Mouse (Mus musculus) T-cell, adult 2 months (primary cell): ENCODE measurements around the gene H2-Aa.
A peak's percentile ranks its signal among the peaks of the same experiment; 100 is the strongest.

ENCODE experiments used
- DNase-seq: peaks from one replicate; pipeline ENCODE4 v3.0.0; 2022; ENCODE audit warnings: low spot score

The H2-Aa gene

DNA sequence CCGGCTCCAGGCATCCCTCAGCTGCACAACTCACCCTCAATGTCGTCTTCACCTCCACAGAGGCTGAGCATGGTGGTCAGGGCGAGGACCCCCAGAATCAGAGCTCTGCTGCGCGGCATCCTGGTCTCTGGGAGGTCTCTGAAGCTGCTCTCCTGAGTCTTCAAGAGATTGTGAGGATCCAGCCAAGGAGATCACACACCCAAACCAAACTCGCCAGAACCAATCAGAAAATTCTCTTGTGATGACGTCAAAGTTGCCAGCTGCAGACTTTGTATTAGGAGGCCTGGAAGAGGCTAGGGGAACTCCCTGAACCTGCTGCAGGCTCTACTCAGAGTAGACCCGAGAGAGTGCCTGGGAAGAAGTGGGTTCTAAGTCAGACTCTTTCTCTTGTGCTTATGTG is at the start of gene H2-Aa:
Gene H2-Aa (minus strand): TSS at position 176 of the 400 bp plus-strand sequence.
- DNase-seq, result peak; percentile 88

DNA sequence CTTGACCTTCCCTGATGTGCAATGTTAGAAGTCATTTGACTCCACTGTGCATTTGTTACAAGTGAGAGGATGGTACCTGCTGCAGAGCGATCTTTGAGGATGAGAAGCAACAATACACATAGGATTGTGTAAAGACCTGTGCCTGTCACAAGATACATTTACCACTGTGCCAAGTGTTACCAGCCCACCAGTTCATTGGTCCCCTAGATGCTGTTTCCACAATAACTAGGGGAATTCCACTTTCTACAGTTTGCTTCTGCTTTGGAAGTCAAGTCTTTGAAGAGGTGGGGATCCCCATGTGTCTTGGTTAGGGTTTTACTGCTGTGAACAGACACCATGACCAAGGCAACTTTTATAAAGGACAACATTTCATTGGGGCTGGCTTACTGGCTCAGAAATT is 43.6 kb upstream of the H2-Aa start:
- no peak for DNase-seq

DNA sequence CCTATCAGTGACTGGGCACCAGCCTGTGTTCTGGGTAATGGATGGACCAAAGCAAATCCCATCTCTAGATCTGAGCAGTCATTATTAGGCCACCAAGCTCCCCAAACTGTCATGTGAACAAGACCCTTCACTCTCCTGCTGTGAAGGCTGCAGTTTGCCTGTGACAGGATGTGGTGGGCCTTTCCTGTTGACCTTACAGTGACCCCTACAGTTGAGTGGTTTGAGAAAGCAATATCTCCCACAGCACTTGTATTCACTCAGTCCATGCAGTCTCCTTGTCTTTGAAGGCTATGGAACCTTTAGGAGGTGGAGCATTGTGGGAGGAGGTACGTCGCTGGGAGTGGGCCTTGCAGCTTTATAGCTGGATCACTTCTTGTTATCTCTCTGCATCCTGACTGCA is 42.2 kb upstream of the H2-Aa start:
- DNase-seq, result peak; percentile 75

DNA sequence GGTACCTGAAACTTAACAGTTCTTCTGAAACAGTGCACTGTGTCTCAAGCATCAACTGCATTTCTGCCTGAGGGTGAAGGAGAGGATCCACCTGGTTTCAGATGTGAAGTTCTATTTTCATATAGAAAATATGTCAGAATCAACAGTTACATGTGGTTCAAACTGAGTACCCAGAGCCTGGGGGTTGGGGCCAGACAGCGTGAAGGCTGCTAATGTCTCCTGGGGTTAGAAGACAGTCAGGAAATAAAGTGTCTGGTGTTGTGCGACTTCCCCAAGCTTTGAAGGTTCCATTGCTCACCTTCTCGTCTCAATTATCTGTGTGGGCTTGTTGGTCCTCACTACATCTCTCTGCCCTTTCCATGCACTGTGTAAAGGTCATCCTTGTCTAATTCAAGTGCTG is 38.8 kb upstream of the H2-Aa start:
- DNase-seq, result no peak

DNA sequence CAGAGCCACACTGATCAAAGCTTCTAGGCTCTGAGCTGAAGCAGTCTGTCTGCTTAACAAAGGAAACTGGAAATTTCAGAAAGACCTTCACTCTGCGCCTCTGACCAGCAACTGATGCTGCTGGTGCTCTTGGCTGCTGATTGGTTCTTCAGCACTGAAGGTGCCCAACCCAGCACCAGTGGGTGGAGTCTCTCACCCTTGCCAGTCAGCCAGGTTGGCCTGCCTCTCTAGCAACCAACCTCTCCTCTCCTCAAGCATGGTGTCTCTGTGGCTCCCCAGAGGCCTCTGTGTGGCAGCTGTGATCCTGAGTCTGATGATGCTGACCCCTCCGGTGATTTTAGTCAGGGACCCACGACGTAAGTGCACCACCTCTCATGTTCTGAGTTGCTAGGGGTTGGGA is 37.8 kb upstream of the H2-Aa start, which contains the start of gene H2-Eb2:
Gene H2-Eb2 (plus strand): TSS at position 230 of the 400 bp plus-strand sequence.
- peak; percentile 38 for DNase-seq

DNA sequence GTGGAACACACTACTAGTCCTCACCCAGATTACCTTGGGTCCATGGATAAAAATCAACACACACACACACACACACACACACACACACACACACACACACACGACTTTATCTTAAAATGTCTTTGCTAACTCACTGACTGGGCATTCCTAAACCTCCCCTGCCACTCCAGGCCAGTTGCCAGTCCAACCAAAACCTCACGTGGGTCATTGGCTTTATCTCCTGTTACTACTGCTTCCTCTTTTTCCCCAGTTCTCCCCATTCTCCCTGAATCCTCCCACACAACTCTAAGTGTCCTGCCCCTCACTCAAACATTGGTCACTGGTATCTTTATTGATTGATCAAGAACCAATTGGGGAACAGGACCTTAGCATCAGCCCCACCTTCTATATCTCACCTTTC is 29.7 kb upstream of the H2-Aa start:
- DNase-seq, result no peak

DNA sequence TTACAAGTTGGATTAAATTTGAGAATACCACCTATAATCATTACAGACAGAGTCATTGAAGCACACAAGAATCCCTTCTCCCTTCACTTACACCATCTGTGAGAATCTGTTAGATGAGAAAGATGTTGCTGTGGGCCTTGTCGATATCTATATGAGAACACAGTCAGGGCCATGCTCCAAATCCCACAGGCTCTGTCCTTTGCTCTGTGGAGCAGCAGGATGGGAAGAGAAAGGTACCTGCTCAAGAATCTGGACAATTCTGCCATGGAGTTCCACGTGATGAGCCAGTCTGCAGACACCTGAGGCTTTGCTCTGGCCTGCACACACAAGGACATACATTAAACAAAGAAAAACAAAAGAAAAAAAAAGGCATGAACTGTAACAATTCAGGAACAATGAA is 29.1 kb upstream of the H2-Aa start:
- DNase-seq, result no peak

DNA sequence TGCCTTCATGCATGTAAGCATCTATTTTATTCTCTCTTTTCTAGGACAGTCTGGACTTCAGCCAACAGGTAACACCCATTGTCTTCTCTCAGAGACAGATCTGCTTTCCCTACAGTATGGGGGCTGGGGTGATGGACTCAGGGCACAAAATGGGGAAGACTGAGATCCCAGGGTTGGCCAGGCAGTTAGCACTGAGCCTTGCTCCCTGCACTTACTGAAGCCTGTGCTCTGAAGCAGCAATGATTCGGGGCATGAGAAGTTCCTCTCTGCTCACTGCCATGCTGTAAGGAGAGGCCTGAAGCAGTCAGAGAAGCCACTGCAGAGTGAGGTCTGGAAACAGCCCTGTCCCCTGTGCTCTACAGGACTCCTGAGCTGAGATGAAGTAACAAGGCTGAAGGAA is 27.9 kb upstream of the H2-Aa start:
- no peak for DNase-seq

DNA sequence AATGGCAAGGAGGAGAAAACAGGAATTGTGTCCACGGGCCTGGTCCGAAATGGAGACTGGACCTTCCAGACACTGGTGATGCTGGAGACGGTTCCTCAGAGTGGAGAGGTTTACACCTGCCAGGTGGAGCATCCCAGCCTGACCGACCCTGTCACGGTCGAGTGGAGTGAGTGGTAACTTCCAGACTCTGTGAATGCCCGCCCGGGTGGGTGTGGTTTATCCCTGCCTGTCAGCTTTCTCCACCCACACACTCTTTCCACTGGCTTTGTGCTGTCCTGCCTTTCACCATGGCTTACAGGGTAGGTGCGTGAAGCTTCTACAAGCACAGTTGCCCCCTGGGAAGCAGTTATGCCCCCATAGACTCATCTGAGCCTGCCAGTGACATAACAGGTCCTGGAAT is 26.7 kb upstream of the H2-Aa start:
- no peak for DNase-seq

DNA sequence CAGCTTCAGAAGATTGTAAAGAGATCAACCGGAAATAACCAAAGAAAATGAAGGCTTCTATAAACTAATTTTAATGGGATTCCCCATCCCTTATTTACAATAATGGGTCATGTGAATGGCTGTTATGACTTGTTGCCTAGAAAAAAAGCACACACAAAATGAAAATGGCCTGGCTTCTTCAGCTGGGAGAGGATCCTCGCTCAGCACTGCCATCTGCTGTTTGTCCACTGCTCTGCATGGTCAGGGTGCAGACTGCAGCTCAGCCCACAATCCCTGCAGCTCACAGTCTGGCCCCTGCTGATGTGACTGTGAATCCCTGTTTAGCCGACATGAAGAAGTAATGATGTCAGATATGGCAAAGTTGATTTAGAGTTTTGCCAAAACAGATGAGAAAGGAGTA is 25.8 kb upstream of the H2-Aa start:
- peak; percentile 81 for DNase-seq

DNA sequence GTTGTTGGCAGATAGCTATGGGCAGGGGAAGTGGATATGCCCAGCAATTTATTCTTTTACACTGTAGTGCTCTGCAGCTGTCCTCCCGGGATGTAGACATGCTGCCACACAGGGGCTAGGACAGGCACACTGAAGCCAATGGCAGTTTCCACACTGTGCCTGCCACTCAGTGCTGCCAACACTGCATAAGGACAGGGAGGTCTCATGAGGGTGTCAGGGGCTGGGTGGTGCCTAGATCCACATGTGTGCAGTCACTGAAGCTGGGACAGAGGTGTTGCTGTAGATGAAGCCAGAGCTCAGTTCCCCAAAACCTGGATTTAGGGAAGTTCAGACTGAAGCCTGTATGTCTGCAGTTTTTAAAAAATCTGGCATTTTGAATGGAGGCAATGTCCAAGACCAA is 24.6 kb upstream of the H2-Aa start:
- DNase-seq, result no peak

DNA sequence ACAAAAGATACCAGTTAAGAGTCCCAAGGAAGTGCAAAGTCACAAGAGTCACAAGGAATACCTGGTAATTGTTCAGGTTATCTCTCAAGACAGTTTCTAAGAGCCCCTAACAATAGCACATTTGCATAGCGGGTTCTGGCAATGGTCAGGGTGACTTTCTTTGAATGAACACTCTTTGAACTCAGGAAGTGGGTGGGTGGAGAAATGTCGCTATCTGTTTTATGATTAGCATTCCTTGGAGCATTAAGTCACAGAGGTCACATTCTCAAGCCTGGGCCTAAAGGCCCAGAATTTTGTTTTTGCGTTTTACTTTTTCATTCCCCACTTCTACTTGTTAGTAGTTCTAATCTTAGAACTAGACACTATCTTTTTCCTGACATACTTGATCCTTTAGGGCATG is 22.9 kb upstream of the H2-Aa start:
- peak; percentile 40 for DNase-seq

DNA sequence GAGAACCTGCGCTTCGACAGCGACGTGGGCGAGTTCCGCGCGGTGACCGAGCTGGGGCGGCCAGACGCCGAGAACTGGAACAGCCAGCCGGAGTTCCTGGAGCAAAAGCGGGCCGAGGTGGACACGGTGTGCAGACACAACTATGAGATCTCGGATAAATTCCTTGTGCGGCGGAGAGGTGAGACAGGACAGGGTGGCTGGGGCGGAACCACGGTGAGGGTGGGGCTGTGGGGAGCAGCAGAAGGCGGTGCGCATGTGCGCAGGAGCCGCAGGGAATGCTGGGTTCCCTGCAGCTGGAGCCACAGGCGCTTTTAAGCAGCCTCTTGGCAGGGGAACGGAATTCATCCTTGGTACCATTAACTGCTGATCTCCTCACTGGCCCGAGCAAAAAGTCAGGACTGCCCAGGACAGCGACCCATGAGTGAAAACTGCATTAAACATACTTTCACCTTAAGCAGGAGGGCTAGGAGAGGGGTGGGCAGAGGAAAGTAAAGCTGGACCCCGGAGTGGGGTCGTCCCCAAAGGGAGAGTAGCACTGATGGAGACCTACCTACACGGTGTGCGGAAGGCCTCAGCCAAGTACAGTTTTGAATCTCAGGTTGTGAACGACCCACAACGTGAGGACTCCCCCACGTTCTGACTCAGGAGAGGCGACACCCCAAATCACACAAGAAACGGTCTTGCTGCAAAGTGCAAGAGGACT is 22.2 kb upstream of the H2-Aa start:
- peak; percentile 65 for DNase-seq

DNA sequence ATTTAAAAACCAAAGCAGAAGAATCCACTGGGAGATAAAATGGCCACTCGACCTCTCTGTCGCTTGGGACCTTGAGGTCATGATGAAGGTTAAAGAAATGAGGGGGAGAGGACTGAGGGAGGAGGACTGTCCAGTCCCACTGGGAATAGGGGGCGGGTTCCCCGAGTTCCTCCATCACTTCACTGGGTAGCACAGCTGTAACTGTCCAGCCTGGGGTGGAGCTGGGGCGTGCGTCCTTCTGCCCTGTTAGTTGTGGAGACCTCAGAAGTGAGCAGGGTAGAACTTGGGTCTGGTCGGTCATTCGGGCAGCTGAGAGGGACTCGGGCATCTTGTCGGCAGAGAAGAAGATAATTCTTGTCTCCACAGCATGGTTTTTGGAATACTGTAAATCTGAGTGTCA is 21.6 kb upstream of the H2-Aa start:
- no peak for DNase-seq

DNA sequence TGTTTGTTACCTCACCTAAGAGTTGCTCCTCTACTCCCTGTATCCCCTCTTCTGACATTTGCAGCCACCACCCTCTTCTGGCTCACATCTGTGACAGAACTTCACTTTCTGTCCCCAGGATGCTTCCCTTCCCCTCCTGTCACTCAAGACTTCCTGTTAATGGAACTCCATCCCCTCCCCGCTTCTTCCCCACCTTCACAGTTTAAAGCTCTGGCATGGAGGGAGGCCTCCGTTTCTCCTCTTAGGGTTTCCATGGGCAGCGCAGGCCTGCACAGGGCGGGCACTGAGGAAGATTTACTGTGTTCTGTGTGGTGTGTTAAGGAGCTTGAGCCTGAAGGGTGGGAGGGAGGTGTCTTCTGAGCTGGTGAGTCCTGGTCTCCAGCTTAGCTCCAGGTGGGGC is 20.5 kb upstream of the H2-Aa start:
- no peak for DNase-seq

DNA sequence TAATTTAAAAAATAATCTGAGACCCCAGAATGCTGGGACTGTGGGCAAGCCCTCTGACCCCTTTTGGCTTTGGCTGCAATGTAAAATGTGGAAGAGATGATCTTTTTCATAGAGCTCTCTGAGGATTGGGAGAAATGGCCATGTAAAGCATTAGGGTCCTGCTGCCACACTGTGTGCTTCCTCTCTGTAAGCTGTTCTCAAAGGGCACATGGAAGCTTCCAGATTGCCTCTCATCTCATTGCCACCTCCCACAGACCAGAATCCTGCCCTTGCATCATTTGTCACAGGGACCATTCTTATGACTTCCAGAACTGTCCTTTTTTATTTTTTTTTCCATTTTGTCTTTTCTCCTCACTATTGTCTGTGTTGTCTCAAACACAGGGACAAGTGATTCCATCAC is 19.6 kb upstream of the H2-Aa start:
- no peak for DNase-seq

DNA sequence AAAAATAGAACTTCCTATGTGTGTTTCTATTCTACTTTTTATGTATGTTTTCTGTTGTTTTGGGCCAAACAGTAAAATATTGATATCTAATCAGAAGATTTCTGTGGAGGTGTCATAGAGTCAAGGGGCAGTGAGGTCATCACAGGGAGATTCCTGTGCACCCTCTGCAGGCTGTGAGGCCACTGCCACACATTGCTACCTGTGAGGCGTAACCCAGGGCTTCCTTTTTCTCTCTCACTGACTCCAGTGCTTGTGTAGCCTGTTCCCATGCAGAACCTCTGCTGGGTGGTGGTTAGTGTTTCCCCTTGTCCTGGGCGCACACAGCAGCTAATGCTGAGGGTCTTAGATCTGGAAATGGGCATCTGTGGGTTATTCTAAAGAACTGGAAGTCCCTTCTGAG is 18.8 kb upstream of the H2-Aa start:
- DNase-seq, result no peak

DNA sequence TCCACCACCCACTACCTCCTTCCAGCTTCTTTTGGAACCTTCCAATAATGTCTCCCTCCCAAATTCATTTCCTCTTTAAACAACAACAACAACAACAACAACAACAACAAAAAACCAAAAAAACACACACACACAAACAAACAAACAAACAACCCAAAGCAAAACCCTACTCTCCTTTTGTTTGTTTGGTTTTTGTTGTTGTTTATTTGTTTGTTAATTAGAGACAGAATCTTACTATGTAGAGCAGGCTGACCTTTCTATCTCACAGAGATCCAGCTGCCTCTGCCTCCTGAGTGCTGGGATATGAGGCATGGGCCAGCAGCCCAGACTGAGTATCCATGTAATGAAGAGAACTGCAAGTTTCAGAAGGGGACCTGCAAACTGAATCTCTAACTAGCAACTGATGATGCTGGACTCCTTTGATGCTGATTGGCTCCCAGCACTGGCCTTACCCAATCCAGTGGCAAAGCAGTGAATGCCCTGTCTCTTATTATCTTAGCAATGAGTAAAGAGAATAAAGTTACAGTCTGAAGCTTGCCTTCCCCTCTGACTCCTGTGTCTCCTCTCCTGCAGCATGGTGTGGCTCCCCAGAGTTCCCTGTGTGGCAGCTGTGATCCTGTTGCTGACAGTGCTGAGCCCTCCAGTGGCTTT is 17.9 kb upstream of the H2-Aa start, which contains the start of gene H2-Eb1:
Gene H2-Eb1 (plus strand): TSS at position 488 of the 651 bp plus-strand sequence.
- peak; percentile 89 for DNase-seq

DNA sequence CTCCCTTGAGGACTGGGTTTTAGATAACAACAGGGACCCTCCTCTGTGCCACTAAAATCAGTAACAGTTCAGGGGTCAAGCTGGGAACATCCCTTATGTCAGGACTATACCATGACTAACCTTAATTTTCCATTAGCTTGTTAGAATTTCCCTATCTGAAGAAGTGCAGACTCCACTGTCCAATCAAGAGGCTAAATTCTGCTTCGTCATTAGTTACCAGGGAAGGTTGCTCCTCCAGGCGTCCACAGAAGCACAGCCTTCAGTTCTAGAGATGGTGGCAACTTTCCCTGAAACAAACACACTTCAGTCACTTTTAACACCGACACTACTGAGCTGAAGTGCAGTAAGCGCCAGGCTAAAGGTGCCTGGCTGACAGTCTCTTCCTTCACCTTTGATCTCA is 17.1 kb upstream of the H2-Aa start:
- peak; percentile 76 for DNase-seq

DNA sequence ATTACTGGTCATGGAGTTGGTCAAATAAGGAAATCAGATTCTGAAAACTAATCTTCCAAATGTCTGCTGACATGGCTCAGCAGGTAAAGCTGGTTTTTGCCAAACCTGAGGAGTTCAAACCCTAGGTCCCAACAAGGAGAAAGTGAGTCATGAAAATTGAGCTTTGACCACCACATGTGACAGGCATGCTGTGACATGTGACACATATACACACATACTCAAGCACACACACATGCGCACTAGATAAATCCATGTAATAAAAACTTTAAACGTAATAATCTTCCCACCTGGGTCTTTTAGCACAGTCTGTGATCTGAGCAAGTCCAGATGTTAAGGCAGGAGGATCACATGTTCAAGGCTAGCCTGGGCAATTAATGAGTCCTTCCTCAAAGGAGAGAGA is 16.2 kb upstream of the H2-Aa start:
- DNase-seq, result no peak

DNA sequence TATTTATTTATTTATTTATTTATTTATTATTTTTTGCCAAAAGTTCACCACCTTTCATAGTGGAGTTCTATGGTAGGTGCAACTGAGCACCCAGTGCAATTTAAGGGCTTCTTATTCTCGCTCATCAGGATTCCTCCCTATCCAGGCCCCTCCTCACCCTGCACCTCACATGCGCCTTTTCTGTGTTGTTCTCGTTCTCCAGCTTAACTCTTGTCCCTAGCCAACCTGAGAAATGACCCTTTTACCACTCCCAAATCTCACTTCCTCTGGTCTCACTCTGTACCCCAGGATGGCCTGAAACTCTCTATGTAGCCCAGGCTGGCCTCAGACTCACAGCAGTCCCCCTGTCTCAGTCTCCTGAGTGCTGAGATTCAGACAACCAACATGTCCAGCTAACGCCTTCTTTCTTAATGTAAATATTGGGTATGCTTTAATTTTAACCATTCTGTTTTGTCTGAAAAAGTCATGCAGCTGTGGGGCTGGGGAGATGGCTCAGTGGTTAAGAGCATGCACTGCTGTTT is 14.1 kb upstream of the H2-Aa start:
- DNase-seq, result no peak

DNA sequence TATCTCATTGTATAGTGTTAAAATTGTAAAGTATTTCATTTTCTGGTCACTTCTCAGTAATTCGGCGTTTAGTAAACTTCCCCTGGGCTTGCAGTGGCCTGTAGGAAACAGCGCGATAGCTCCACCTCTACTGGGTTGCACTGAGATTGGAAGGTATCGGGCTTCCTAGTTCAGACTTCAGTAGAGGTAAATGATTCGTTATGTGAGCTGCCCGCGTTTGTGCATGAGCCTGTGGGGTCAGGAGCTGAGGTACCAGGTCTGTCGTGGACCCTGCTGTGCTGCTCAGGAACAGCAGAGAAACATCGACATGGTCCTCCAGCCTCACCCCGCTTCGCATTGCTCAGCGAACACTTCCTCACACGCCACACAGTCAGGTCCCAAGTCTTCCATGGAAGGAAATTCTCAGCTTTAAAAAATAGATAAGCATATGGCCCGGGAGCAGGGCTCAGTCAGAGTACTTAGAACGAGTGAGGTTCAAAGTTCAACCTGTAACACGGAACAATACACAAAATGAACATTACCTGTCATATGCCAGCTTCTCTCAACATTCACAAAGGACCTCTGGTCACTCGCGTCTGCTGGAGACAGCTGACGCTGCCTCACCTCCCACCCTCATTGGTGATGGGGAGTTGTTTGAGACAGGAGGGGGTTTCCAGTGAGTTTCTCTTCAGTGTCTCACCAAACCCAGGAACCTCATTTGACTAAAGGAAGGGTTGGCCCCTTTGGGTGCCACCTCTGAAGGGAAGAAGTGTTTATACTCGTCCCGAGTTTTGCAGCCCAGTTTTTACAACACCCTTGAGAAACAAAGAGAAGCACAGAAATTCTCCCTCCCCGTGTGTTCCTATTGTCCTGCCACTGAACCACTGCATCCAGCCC is 13.3 kb upstream of the H2-Aa start:
- DNase-seq, result peak; percentile 44

DNA sequence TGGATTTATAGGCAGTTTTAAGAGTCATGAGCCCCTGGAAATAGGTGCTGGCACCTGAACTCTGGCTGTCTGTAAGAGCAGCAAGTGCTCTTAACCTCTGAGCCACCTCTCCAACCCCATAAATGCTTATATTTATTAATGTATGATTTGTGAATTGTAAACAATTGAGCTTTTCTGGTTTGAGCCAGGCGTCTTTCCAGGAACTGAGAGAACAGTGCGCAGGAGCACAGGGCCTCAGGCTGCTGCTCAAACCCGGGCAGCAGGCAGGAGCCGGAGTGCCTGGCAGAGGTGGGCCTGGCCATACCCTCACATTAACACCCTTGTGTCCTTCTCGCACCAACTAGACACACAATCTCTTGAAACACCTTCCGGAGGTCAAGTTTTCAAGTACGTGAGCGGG is 12.4 kb upstream of the H2-Aa start:
- DNase-seq, result no peak
